Mouse (Mus musculus): ENCODE data around the gene Eva1b.

The Eva1b gene

DNA sequence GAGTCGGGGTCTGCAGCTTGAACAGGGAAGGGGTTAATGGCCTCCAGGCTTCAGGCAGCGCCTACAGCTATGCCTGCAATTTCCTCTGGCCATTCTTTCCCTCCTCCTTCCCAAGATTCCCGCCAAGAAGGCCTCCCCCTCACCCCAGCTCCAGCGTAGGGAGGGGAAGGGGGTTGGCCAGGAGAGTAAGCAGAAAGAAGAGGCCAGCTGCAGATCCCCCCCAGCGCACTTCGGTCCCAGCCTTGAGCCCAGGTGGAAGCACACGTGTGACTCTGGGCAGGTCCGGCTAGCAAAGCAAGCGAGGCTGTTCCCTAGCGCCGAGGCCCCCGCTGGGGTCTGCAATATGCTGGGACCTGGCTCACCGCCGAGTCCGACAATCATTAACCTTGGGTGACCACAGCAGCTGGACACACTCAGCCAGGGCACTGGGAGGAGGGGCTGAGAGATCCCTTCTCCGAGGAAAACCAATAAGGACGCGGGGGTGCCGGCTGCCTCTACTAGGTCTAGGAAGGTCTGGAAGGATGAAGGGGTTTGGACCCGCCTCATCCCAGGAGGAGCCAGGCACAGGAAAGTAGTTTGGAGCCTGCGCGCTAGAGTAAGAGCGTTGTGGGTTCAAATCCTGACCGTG is at the start of gene Eva1b:
Gene Eva1b, plus strand, starts transcription at position 212 of the 628 bp plus-strand sequence.
- peak in 1 of 2 experiments; percentile 42 for DNase-seq (ENCODE audit: low spot score in 2 of 2)

DNA sequence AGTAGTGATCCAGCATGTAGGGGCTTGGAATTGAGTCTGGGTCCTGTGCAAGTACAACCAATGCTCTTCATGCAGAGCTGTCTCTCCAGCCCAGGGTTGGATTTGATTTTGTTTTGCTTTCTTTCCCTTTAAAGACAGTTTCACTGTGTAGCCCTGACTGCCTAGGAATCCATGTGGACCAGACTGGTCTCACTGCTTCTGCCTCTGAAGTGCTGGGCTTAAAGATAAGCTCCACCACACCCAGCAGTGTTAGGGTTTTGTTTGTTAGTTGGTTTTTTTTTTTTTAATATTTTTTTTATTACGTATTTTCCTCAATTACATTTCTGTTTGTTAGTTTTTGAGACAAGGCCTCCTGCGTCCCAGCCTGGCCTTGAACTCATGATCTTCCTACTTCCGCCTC is 48.2 kb upstream of the Eva1b start:
- no peak for DNase-seq (ENCODE audit: low spot score in 2 of 2)

DNA sequence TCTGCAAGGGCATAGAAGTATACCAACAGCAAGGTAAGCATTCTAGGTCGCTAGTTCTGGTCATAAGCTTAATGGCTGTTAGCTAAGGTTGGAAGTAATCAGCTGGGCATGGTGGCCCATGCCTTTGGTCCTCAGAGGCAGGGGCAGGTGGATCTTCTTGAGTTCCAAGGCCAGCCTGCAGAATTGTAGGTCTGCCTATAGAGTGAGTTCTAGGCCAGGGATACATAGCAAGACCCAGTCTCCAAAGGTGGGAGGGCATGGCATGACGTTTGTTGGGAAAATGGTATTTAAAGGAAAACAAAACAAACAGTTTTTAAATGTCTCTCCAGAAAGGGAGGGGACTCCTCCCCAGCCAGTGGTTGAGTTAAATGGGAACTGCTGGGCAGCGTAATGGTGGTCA is 46.8 kb upstream of the Eva1b start:
- no peak for DNase-seq (ENCODE audit: low spot score in 2 of 2)

DNA sequence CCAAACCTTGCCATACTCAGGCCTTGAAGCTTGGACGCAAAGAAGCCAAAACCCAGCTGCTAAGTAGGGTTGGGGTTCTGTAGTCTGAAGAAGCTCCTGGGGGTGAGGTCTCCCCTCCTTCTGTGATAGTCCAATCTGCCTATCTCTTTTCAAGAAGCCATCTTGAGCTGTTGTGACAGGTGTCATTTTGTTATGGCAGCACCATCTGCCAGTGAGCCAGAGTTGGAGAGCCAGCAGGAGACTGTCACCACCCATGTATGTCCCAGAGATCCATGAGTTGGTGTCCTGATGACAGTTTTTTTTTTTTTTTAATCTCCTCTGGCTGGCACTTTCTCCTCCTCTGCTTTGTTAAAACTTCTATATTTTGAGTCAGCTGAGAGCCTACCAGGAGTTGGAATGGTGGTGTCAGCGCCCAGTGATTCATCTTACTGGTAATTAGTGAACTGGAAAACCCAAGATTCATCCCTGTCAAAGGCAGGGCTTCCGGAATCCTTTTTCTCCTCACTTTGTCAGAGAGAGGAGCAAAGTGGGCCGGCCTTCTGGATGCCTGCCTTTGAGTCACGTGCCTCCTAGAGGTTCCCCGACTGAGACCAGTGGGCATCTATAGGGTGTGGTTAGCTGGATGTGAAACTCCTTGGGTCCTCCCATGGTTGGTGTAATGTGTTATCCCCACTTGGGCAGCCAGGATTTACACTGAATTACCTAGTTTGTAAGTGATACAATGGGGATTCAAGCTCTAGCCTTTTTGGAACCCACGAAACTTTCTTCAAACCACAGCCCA is 45.3 kb upstream of the Eva1b start:
- DNase-seq (ENCODE audit: low spot score in 2 of 2): no peak

DNA sequence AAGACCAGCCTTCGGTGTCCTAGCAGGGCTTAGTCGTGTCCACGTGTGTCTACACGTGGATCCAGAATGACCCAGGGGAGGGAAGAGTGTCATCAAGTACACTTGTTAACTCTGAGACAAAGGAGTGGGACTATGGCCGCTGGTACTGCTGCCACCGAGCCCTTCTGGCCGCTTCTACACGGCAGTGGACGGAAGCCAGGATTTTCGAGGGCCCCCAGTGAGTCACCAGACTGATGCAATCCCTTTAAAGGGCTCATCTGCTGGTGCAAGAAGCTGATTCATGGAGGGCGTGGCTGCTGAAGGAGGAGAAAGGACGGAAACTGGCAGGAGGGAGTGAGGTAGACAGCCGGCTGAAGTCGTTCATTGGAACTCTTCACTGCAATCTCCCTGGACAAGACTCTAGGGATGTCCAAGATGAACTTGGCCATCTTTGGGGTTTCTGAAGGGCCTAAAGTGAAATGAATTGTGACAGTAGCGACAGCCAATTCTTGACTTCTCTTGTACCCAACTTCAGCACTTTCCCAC is 44.4 kb upstream of the Eva1b start:
- peak; percentile 44 to 80 for DNase-seq (ENCODE audit: low spot score in 2 of 2)

DNA sequence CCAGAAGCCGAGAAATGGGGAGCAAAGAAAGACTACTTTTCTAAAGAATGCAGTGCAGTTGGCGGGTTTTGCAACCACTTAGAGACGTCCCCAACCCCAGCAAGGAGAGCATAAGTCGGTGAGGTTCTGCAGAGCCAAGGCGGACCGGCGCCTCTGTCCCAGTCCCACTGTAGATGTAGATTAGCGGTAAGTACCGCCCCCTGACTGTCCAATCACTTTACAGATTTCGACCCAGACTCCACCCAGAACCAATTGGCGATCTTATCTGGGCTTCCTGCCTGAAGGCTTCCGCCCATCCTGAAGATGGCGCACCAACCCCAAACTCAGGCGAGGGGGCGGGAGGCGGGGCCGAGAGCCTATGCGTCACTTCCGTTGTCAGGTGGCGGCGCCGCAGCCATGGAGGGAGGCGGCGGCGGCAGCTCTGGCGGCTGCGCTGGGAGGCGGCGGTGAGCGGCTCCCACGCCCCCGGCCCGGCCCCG is 43.9 kb upstream of the Eva1b start, which contains the start of gene Stk40:
Gene Stk40, plus strand, starts transcription at position 368 of the 479 bp plus-strand sequence.
- DNase-seq (ENCODE audit: low spot score in 2 of 2): peak; percentile 89 to 96

DNA sequence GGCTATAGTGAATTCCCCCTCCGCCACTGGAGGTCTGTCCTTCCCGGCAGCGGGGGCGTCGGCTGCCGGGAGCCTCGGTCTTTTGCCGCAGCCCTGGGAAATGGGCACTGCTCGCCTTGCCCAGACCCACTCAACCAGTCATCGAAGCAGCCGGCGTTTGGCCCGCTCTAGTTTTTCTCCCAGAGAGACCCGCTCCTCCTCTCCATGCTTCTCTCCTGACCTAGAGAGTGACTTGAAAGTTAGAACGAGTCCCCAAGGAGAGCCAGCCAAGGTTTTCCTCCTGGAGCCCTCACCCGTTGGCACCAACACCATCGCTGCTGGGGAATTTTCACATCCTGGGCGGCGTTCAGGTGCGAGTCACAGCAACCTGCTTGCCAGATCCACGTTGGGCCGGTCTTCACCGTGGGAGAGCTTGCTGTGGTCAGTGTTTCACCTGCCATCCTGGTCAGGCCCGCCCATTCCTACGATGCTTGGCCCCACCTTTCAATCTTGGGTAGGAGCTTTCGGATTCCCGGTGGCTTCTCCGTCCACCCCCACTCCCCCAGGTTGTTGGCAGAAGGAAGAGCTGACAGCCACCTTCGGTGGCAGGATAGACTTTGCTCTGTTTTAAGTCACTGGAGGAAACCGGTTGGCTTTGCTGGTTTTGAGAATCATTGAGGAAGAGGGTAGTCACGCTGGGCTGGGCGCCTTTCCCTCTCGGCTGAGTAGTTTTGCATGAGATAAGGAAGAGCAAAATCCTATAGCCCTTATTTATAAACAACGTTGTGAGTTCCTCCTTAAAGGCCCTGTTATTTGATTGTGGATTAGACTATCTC is 43.1 kb upstream of the Eva1b start:
- peak in 1 of 2 experiments; percentile 44 for DNase-seq (ENCODE audit: low spot score in 2 of 2)

DNA sequence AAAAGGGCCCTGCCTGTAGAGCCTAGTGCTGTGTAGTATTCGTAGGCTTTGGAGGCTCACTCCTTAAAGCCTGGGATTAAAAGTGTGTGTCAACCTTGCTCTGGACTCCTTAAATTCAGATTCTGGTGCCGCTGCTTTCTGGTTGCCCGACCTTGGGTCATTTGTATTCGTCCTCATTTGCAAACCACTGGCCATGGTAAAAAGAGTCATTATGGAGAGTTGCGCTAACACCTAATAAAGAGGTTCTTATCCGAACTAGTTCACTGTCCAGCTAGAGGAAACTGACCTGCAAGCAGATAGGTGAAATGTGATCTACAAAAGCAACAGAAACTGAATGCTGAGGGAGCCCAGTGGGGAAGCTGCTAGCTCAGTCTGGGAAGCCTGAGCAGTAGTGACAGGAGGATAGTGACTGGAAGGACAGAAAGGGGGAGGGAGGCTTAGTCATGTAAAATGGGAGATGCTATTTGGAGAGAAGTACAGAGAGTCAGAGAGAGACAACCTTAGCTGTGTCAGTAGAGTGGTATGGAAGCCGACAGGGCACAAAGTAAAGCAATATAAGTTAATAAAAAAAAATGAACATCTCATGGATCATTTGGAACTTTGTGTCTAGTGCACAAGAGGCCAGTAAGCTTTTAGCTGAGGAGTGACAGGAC is 42.3 kb upstream of the Eva1b start:
- no peak for DNase-seq (ENCODE audit: low spot score in 2 of 2)

DNA sequence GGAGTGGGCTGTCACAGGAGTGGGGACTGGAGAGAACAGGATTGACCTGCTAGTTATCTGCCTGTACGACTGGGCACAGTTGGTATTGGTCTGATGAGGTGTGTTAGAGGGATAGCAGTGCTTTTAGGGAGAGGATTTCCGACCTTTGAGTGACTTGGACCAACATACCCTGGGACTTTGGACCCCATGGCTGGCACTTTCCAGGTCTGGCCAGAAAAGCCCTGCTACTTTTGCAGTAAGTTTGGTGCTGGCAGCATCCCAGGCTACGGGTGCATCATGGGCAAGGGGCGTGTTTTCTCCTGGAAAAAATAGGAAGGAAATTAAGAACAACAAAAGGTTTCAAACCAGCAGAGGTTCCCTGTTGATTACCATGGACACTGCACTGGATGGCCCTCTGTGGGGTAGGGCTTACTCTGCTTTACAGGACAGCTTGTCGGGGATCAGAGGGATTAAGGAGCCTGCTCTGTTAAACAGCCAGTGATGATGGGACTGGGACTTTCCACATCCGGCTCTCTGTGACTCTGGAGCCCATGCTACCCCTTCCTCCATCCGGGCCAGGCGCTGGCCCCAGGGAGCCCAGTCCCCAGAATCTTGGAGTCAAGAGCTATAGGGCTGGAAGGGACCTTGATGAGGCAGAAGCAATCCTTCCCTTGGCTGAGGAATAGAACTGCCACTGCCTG is 39.3 kb upstream of the Eva1b start:
- no peak for DNase-seq (ENCODE audit: low spot score in 2 of 2)

DNA sequence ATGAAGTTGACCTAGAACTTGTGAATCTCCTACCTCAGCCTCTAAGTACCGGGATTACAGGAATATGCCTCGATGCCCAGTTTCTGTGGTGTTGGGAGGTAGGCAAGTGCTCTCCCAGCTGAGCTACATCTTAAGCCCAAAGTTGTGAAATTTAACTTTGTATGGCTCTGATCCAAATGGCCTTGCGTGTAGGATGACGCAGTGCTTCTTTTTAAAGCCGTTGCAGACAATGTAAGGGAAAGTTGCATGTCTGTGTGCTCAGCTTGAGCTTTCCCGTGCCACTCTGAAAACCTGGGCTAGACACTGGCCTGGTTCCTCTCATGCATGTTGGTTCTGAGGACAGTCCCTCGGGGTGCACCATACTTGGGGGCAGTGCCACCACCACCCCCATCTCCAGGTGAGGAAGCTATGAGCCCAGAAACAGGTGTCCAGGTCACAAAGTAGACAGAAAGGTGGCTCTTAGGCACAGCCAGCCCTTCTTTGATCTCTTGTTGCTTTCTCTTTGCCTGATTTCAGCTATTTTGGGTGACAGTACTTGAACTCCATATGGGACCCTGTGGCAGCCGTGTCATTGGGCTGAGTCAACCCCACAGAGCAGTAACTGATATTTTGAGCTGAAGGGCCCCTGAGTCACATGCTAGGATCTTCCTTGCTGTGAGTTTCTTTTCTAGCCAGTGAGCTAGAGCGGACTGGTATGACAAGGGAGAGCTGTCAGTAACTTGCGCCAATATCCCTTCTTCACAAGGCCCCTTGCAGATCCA is 37.8 kb upstream of the Eva1b start:
- no peak for DNase-seq (ENCODE audit: low spot score in 2 of 2)

DNA sequence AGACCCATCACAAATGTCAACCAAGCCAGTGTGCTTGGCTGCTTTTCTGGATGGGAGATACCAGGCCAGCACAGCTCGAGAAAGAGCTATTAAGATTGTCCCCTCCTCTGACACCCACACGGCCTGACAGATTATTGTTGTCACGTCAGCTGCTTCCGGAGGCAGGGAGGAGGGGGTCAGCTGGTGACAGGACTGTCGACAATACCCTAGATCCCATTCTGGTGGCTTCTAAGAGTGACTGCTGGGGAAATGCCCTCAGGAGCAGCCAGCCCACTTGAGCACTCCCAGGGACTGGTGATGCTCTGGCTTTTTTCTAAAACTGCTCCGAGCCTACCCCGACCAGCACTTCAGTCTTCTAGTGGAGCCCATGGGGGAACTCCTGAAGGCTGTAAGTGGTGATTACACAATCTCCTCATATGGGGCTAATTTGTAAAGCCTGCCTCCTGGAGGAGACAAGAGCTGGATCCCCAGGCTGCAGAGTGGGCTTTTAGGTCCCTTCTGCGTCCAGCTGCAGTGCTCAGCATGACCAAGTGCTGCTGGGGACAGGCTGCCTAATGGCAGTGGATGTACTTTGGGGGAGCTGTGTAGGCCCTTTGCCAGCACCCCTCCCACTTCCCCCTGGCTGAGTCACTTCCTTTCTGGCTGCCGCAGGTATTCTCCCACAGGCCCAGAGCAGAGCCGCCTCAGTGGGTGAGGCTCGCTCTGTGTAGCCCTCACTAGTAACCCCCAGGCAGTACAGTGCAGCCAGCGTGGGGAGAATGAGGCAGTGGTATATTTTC is 37.0 kb upstream of the Eva1b start:
- no peak for DNase-seq (ENCODE audit: low spot score in 2 of 2)

DNA sequence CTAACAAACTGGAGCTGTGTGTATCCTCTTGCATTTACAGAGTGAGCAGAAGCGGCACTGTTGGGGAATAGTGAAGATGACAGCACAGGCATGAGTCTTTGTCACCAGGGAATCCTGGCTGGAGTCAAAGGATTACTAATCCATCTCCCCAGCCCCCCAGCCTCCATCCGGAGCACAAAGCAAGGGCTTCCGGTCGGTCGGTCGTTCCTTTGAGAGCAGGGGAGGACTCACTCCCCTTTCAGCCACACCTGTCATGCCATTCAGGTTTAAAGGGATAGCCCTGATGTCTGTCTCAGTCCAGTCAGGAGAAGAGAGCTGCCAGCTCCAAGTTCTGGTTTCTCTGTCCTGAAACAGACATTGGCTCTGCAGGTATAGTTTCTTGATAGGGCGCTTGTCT is 36.4 kb upstream of the Eva1b start:
- no peak for DNase-seq (ENCODE audit: low spot score in 2 of 2)

DNA sequence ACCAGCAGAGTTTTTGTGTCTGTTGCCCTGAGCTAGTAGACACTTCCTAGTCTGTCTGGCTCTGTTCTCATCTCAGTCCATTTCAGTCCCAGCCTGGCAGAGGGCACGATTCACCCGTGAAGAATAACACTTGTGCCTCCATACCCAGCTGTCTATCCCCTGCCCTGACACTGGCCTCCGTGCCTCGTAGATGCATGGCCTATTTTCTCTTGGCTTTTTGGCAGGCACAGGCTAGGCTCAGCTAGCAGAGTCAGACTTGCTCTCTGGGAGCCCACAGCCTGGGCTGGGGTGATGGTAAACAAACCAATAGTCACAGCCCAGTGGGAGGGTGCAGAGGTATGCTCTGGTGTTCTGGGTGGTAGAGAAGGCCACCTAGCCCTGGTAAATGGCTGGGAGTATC is 34.3 kb upstream of the Eva1b start:
- no peak for DNase-seq (ENCODE audit: low spot score in 2 of 2)

DNA sequence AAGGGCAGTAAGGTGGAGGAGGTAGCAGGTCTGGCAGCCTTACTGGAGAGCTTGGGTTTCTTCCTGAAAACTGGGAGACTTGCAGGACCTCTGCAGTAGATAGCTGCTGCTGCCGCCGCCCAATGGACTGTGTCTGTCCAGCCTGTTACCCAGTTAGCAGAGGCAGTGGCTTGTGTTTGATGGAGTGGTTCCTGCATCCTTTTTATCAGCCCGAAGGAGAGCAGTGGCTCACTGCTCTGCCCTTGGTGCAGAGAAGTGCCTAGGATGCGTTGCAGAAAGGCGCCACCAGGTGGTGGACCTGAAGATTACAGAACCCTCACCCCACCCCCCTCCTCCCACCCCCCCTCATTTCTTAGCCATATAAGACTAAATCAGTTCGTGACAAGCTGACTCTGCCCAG is 33.6 kb upstream of the Eva1b start:
- DNase-seq (ENCODE audit: low spot score in 2 of 2): peak in 1 of 2 experiments; percentile 56

DNA sequence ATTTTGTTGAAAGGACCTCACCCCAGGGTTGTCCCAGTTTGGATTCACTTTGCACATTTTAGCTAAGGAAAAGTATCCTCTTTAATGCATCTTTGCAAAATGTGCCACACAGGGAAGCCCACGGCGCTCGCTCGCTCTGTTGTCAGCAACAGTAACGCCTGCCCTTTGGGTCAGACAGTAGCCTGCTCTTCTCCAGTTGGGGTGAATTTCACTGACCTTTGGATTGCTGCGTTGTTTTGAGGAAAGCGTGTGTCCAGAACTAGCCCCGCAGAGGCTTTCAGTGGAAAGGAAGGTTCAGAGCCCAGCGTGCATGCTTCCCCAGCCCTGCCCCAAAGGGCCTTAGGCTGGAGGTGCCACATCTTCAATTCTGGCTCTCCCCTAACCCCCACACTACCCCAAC is 32.1 kb upstream of the Eva1b start:
- no peak for DNase-seq (ENCODE audit: low spot score in 2 of 2)

DNA sequence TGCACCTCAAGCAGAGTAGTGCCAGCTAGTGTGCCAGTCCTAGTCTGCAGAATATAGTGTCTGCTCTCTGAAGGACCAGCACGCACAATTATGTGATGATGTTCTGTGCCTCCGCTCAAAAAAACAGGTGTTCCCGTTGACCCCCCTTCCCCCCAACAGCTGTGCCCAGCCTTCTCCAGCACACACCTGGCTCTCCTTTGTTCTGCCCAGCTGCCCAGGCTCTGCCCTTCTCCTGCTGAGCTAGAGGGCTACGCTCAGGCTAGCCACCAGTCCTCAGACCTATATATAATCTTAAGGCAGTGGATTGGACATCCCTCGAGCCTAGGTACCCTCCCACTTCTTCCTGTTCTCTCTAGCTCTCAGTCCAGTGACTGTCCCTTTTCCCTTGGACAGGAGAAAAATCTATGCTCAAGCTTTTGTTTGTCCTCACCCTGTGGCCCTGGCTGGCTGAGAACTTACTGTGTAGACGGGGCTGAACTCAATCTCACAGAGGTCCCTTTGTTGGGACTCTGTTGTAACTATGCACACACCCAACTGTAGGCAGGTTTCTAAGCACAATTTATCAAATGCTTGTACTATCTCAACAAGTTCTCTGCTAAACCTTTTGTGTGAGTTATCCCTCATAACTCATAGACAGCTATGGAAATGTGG is 31.5 kb upstream of the Eva1b start:
- no peak for DNase-seq (ENCODE audit: low spot score in 2 of 2)

DNA sequence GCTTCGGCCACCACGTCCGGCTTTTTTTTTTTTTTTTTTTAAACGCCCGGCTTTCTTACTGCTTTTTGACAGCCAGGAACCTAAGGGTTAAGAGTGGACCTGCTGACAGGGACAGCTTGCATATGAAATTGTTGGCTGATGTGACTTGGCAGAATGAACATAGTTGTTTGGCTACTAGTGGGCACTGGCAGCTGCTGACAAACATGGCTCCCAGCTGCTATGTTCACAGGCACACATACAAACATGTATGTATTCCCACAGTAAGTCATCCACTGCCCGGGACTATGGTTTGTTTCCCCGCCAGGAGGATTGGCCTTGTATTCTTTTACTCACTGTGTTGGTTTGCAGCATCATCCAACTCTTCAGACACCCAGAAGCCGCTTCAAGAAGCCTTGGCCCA is 30.4 kb upstream of the Eva1b start:
- DNase-seq (ENCODE audit: low spot score in 2 of 2): no peak

DNA sequence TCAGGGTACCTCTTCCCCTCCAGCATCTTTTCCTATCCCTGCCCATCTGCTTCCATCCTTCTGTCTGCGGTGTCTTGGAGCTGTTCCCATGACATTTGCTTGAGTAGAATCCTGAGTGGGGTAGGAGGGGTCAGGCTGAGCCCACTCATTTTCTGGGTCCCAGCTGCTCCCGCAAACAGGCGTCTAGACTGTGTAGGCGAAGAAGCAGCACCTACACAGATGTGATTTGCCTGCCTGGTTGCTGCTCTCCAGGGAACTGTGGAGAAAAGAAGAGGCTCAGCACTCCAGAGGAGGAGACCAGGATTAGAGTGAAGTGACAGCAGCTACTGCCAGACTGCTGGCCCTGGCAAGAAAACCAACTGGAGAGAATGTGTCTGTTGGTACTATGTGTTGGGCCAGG is 28.9 kb upstream of the Eva1b start:
- DNase-seq (ENCODE audit: low spot score in 2 of 2): no peak

DNA sequence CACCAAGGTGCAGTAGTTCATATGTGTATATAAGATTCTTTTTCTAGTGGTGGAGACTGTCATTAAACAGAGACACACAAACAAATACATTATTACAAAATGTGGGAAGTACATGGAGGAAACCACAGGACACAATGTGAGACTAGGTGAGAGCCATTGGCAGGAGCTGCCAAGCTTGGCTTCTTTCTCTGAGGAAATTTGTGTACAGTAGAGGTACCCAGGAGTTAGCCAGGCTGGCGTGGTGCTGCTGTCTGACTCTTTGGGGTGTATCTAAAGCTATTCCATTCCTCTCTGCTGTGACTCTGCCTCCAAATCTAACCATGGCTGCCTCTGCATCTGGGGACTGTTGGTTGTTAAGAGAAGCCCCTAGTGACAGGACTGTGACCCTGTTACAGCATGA is 28.5 kb upstream of the Eva1b start:
- no peak for DNase-seq (ENCODE audit: low spot score in 2 of 2)

All from cerebellum, postnatal 4 days (tissue).